Mouse (Mus musculus) embryonic facial prominence, embryonic 13.5 days (tissue): Measurements from ENCODE around the gene S1pr4. TPM values are rescaled to one million over a fixed set of nuclear protein-coding genes. Genes with fewer than 3 reads are reported as not detected.

Experiments
- ATAC-seq: fragments of 200-750 bp; cut with Nextera tagmentation; 2 replicates; pipeline ENCODE4 v1.8.0; 2017; ENCODE audit warnings: low read depth; ENCODE audit not compliant: insufficient number of reproducible peaks, insufficient read depth, low FRiP score, low TSS enrichment
- H3K27ac ChIP-seq: fragments of 300-500 bp; sonication (generic); 2 replicates; pipeline ENCODE4 v1.5.1; 2015; ENCODE audit warnings: moderate library complexity, mild to moderate bottlenecking, inconsistent platforms
- H3K27me3 ChIP-seq: fragments of 300-500 bp; sonication (generic); 2 replicates; pipeline ENCODE4 v1.6.1; 2015; ENCODE audit warnings: mild to moderate bottlenecking, inconsistent platforms
- H3K36me3 ChIP-seq: fragments of 300-500 bp; sonication (generic); 2 replicates; pipeline ENCODE4 v1.6.1; 2015; ENCODE audit warnings: mild to moderate bottlenecking, inconsistent platforms
- H3K4me1 ChIP-seq: fragments of 300-500 bp; sonication (generic); 2 replicates; pipeline ENCODE4 v1.6.1; 2015; ENCODE audit warnings: inconsistent platforms
- H3K4me2 ChIP-seq: fragments of 300-500 bp; sonication (generic); 2 replicates; pipeline ENCODE4 v1.6.1; 2015; ENCODE audit warnings: moderate library complexity, mild to moderate bottlenecking, inconsistent platforms
- H3K4me3 ChIP-seq: fragments of 300-500 bp; sonication (generic); 2 replicates; pipeline ENCODE4 v1.5.1; 2015; ENCODE audit warnings: mild to moderate bottlenecking, inconsistent platforms
- H3K9ac ChIP-seq: fragments of 300-500 bp; sonication (generic); 2 replicates; pipeline ENCODE4 v1.6.1; 2015; ENCODE audit warnings: mild to moderate bottlenecking, inconsistent platforms
- H3K9me3 ChIP-seq: fragments of 300-500 bp; sonication (generic); 2 replicates; pipeline ENCODE4 v1.6.1; 2016; ENCODE audit warnings: inconsistent platforms
- WGBS: fragments of 180-500 bp; shearing (Covaris S2); methylation state at CpG from one replicate; pipeline ENCODE4 v1.1.7; 2015; ENCODE audit warnings: mixed read lengths; 5-methylcytosine and 5-hydroxymethylcytosine counted together
- polyA plus RNA-seq: library from polyadenylated mRNA; unstranded; fragments of >200 nt; fragmentation: Nextera tagmentation; extraction: Ambion mirVana; gene quantifications from 2 replicates; pipeline ENCODE4 v1.2.1, GENCODE M21; 2015

S1pr4 gene
- polyA plus RNA-seq = 0.25 and 0.31 TPM in 2 replicates

DNA sequence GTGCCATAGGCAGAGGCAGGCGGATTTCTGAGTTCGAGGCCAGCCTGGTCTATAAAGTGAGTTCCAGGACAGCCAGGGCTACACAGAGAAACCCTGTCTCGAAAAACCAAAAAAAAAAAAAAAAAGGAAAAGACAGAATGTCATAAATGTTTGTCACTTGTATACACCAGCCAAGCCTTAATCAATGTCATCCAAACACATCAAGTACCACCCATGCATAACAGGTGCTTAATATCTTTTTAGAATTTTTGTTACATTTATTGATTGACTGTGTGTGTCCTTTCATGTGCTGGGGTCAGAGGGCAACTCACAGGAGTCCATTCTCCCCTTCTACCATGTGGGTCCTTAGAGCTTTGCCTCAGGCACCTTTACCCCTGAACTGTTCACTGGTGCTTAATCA, at the start of gene S1pr4:
Gene S1pr4 (minus strand): TSS at position 101 of the 400 bp plus-strand sequence.
- no peak for ATAC-seq
- Histone ChIP-seq H3K27ac (no peak within 1 kb of the TSS), H3K4me2 (no peak within 1 kb of the TSS), H3K4me3 (no peak within 1 kb of the TSS), H3K9me3 (no peaks in the 10 kb centered on the region), H3K9ac (0 out of 2 replicates have a peak within 1 kb of the TSS, but pooled peaks have one; percentile 36), H3K27me3 (peaks cover 13% of the 10 kb centered on the region), H3K4me1 (peaks cover 14% of the 10 kb centered on the region), H3K36me3 (no peaks in the 10 kb centered on the region)
- 86% methylated on average over 3 of the region's 3 CpGs for WGBS

DNA sequence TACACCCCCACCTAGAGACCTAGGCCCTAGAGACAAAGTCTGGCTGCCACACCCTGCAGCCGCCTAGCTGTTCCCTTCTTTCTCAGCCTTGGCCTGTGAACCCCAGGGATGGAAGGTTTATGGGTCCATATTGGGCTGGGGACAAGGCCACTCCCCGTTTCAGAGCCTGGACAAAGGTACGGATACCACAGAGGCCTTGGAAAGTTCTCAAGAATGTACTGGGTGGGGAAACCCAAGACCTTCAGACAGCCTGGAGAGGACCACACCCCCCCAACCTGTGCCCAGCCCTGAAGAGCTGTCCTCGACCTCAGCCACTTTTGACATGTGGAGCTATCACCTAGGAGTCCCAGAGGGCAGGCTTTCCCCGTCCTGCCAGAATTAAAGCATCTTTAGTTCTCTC, 49.0 kb upstream of the S1pr4 start:
- no peaks in the 10 kb centered on the region for H3K27me3 ChIP-seq
- ATAC-seq = no peak
- H3K4me2 ChIP-seq = no peak overlapping the region
- no peak overlapping the region for H3K27ac ChIP-seq
- H3K9ac ChIP-seq = no peak overlapping the region; the same call in 1 of the 2 replicates
- H3K4me3 ChIP-seq = no peak overlapping the region
- no peaks in the 10 kb centered on the region for H3K9me3 ChIP-seq
- 71% methylated on average over 5 of the region's 5 CpGs for WGBS
- H3K36me3 ChIP-seq = no peaks in the 10 kb centered on the region
- peaks cover 16% of the 10 kb centered on the region for H3K4me1 ChIP-seq

DNA sequence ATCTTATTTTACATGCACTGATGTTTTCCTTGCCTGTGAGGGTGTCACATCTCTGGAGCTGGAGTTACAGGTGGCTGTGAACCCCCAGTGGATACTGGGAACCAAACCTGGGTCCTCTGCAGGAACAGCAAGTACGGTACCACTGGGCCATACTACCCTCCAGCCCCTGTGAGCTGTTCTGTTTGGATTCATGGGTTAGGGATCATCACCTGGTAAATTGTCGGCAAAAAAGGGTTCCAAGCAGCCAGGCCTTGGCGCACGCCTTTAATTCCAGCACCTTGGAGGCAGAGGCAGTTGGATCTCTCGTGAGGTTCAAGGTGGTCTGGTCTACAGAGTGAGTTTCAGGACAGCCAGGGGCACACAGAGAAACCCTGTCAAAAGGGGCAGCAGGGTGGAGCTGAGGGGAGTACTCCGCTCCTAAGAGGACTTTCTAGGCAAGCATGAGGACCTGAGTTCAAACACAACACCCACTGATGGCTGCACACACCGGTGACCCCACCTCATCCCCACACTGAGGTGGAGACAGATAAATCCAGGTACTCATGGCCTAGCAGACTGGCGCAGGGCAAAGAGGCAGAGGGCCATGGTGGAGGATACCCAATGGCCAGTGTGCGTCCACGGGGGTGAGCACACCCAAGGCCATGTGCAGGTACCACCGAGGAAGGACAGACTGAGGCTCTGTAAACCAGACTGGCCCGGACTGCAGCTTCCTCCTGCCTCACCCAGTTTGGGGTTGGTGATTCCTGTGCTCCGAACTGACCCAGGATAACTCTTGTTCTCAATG, 47.0 kb upstream of the S1pr4 start:
- no peaks in the 10 kb centered on the region for H3K27me3 ChIP-seq
- peaks cover 35% of the 10 kb centered on the region for H3K4me1 ChIP-seq
- 92% methylated on average over 13 of the region's 13 CpGs for whole genome bisulfite sequencing
- H3K9ac ChIP-seq = peak overlapping the region; percentile 32; the same call in 1 of the 2 replicates
- H3K27ac ChIP-seq = no peak overlapping the region
- no peak for ATAC-seq
- H3K4me2 ChIP-seq = no peak overlapping the region
- H3K4me3 ChIP-seq = no peak overlapping the region
- peaks cover 9% of the 10 kb centered on the region; the same call in 1 of the 2 replicates for H3K36me3 ChIP-seq
- no peaks in the 10 kb centered on the region for H3K9me3 ChIP-seq

DNA sequence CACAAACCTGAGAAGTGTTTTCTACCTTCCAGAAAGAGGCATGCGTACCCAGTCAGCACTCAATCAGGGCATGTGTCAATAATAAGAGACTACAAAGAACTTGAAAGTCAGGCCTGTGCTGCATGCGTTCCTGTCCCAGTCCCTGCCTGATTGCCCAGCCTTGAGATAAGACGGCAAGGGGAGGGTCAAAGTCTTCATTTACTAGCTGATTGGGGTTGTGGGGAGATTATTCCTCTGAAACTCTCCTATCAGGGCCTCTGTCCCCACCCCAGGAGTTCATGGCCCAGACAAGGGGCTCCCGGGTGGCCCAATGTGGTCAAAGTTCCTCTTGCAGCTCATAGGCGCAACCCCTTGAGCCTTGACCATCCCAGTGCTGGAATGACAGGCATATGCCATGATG, 46.4 kb upstream of the S1pr4 start:
- 76% methylated on average over 5 of the region's 5 CpGs for WGBS
- no peak for ATAC-seq

DNA sequence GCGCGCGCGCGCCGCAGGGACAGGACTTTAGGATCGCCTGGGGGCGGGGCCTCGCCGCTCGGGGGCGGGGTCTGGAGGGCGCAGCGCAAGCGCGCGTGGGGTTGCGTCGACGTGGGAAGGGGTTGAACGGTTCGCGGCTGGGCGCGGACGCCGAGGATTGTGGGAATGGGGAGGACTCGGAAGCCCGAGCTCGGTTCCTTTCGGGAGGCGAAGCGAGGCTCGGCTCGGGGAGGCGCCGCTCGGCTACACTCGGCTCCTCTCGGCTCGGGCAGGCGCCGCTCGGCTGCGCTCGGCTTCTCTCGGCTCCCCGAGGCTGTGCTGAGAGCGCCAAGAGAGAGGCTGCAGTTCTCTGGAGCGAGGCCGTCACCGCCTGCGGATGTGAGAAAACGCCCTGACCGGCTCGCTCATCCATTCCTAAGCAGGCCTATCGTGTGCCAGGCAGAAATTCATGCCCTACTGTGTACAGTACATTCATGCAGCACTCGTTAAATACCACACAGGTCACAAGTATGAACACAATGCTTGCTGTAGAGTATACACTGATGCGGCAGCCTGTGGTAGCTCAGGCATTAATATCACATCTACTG, 45.3 kb upstream of the S1pr4 start, which contains the start of gene Gna11:
Gene Gna11 (minus strand): TSS at position 30 of the 587 bp plus-strand sequence.
- no peaks in the 10 kb centered on the region for H3K27me3 ChIP-seq
- peak within 1 kb of the TSS; percentile 74 for H3K27ac ChIP-seq
- peak within 1 kb of the TSS; percentile 97 for H3K4me2 ChIP-seq
- H3K4me3 ChIP-seq = peak within 1 kb of the TSS; percentile 99
- peak; percentile 93 for ATAC-seq
- WGBS = 2% methylated on average over 42 of the region's 59 CpGs
- H3K36me3 ChIP-seq = peaks cover 24% of the 10 kb centered on the region
- peak within 1 kb of the TSS; percentile 98 for H3K9ac ChIP-seq
- peaks cover 36% of the 10 kb centered on the region for H3K4me1 ChIP-seq
- no peaks in the 10 kb centered on the region for H3K9me3 ChIP-seq

More for the DNA sequence above, 46.4 kb upstream of the S1pr4 start:
- H3K4me2 ChIP-seq = no peak overlapping the region
- H3K36me3 ChIP-seq = peaks cover 15% of the 10 kb centered on the region; the same call in 1 of the 2 replicates
- no peaks in the 10 kb centered on the region for H3K27me3 ChIP-seq
- no peak overlapping the region for H3K27ac ChIP-seq
- H3K9me3 ChIP-seq = no peaks in the 10 kb centered on the region
- peaks cover 35% of the 10 kb centered on the region for H3K4me1 ChIP-seq
- 0 out of 2 replicates have a peak overlapping the region, but pooled peaks have one; percentile 21 for H3K9ac ChIP-seq
- H3K4me3 ChIP-seq = no peak overlapping the region

DNA sequence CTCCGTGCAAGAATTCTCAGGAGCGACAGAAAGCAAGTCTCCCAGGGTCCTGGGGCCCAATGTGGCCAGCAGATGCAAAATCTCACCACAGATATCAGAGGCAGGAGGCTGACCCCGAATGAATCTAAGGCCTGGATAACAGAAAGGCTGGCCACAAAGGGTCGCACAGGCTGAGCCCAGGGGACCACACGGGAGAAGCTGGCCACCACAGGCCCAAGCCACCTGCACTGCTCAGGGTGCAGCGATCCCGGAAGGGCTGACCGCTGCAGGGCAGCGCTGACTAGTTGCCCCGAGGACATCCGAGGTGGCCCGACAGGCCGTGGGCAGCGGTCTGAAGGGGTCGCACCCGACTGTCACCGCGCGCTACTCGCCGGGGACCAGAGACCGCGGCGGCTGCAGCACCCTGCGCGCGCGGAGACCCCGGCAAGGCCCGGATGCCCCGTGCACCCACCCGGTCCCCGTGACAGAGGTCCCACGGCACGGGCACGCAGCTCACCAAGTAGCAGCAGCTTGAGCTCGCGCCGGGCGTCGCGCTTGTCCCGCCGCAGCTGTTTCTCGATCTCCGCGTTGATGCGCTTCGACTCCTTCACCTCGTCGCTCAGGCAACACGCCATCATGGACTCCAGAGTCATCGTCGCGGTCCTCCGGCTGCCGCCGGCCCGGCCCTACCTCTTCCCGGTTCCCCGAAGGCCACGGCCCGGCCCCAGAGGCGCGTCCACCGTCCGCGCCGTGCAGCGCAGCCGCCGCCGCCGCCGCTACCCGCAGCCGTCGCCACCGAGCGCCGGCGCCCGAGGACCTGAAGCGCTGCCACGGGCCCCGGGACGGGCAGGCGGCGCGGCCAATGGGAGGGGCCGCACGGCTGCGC, 44.6 kb upstream of the S1pr4 start:
- under 1% methylated on average over 93 of the region's 93 CpGs for WGBS
- no peak; the same call in 1 of the 2 replicates for ATAC-seq
- Histone ChIP-seq H3K4me2 (peak overlapping the region; percentile 97), H3K27me3 (no peaks in the 10 kb centered on the region), H3K4me3 (peak overlapping the region; percentile 99), H3K9me3 (no peaks in the 10 kb centered on the region), H3K4me1 (peaks cover 36% of the 10 kb centered on the region), H3K27ac (peak overlapping the region; percentile 73), H3K36me3 (peaks cover 31% of the 10 kb centered on the region), H3K9ac (peak overlapping the region; percentile 98)

DNA sequence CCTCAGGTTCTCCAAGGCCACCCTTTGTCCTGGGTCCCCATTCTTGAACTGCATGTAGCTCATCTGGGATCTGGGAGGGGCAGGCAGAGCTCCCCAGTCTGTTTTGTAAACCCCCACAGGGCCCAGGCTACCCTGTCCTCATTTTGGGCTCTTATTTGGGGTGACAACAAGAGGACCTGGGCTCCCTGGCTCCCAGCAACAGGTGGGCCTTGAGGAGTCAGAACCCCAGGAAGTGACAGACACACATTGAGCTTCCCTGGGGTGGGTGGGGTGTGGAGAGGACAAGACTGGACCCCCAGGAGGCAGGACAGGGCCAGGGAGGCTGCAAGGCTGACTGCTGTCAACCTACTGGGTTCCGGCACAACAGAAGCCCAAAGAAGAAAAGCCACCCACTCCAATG, 43.7 kb upstream of the S1pr4 start:
- ATAC-seq = no peak
- no peaks in the 10 kb centered on the region for H3K9me3 ChIP-seq
- H3K4me2 ChIP-seq = peak overlapping the region; percentile 97
- H3K27ac ChIP-seq = no peak overlapping the region
- H3K4me3 ChIP-seq = peak overlapping the region; percentile 99
- H3K27me3 ChIP-seq = no peaks in the 10 kb centered on the region
- H3K36me3 ChIP-seq = peaks cover 36% of the 10 kb centered on the region
- H3K9ac ChIP-seq = peak overlapping the region; percentile 98
- H3K4me1 ChIP-seq = peaks cover 36% of the 10 kb centered on the region
- 76% methylated on average over 1 of the region's 1 CpGs for WGBS

DNA sequence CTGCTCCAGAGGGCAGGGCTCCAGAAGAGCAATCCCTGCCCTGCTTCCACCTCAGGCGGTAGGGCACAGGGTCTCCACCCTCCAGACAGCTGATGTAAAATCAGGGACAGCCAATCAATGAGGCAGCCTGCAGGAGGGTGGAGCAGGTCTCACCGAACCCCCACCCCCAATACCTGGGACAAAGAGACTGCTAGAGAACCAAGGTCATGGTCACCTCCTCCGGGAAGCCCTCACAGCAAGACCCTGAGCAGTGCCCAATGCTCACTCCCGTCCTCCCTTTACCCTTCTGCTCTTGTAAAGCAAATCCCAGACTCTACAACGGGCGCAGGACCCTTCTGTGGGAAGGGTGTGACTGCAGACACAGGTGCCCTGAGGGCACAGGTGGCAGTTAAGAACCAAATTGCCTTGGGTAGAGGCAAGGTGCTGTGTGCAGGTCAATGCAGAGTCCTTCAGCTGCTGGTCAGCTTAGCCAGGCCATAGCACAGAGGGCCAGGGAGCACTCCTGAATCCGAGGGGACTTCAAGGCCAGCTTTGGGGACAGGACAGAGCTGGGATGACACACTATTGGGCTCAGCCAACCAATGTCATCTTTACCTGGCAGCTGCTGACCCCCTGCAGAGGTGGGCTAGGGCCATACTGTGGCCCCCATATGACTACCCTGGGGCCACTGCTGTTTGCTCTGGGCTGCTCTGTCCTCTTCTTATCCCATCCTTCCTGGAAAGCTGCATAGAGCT, 43.0 kb upstream of the S1pr4 start:
- no peak overlapping the region for H3K27ac ChIP-seq
- ATAC-seq = no peak
- H3K36me3 ChIP-seq = peaks cover 36% of the 10 kb centered on the region
- H3K9me3 ChIP-seq = no peaks in the 10 kb centered on the region
- peak overlapping the region; percentile 99 for H3K4me3 ChIP-seq
- no peaks in the 10 kb centered on the region for H3K27me3 ChIP-seq
- H3K4me1 ChIP-seq = peaks cover 36% of the 10 kb centered on the region
- H3K4me2 ChIP-seq = peak overlapping the region; percentile 97
- 75% methylated on average over 7 of the region's 7 CpGs for WGBS
- peak overlapping the region; percentile 98 for H3K9ac ChIP-seq

DNA sequence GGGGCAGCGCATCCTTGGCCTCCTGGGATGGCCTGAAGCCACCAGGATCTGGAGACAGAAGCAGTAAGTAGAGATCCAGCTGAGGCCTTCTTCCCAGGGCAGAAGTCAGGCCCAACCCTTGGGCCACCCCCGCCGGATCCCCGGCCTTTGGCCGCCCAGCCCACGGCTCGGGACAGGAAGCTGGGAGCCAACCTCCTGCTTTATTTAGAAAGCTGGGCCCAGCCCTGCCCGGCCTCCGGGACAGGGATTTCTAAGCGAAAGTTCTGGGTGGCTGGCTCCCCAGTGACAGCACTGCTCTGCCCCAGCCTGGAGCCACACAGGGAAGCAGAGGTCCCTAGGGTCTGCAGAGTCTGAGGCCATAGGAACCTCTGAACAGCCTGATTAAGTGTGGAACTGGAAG, 41.9 kb upstream of the S1pr4 start:
- Histone ChIP-seq H3K4me1 (peaks cover 36% of the 10 kb centered on the region), H3K36me3 (peaks cover 36% of the 10 kb centered on the region), H3K9me3 (no peaks in the 10 kb centered on the region), H3K4me2 (0 out of 2 replicates have a peak overlapping the region, but pooled peaks have one; percentile 97), H3K4me3 (no peak overlapping the region), H3K27me3 (no peaks in the 10 kb centered on the region), H3K9ac (peak overlapping the region; percentile 98), H3K27ac (no peak overlapping the region)
- no peak for ATAC-seq
- 80% methylated on average over 10 of the region's 10 CpGs for WGBS

DNA sequence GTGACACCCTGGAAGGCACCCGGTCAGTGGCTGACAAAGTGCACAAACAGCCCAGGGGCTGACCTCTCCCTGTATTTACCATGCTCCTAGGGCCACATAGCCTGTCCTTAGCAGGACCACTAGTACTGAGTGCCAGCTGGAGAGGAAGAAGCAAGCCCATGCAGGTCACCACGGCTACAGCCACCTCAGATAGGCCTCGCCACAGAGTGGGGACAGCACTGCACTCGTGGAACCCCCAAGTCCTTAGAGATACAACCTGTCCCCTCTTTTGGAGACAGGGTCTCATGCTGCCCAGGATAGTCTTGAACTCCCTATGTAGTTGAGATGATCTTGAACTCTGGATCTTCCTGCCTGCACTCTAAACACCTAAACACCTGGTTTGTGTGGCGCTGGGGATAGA, 41.4 kb upstream of the S1pr4 start:
- H3K4me1 ChIP-seq = peaks cover 36% of the 10 kb centered on the region
- no peak for ATAC-seq
- WGBS = 81% methylated on average over 5 of the region's 5 CpGs
- peak overlapping the region; percentile 98 for H3K9ac ChIP-seq
- H3K27me3 ChIP-seq = no peaks in the 10 kb centered on the region
- no peaks in the 10 kb centered on the region for H3K9me3 ChIP-seq
- no peak overlapping the region for H3K4me2 ChIP-seq
- H3K4me3 ChIP-seq = no peak overlapping the region
- no peak overlapping the region for H3K27ac ChIP-seq
- peaks cover 36% of the 10 kb centered on the region for H3K36me3 ChIP-seq
